Mouse (Mus musculus): ENCODE results near the gene Mfng. TPM values are rescaled to one million over a fixed set of nuclear protein-coding genes. Genes with fewer than 3 reads are reported as not detected.

Mfng gene
- polyA plus RNA-seq, 1 experiment from 2014 or later = 13.7 TPM

- no peaks in the 10 kb centered on the region for H3K27me3 ChIP-seq (replicated peaks; ENCODE audit: control insufficient read depth, insufficient read depth, low read length)
- no peaks in the 10 kb centered on the region for H3K36me3 ChIP-seq (ENCODE audit: control insufficient read depth, insufficient read depth, low read length)
- H3K4me2 ChIP-seq (ENCODE audit: low read depth, low read length) = no peak overlapping the region
- H3K27ac ChIP-seq (replicated peaks; ENCODE audit: low read depth, low read length) = no peak overlapping the region
- 83% methylated on average over 12 of the region's 12 CpGs for WGBS
- H3K9ac ChIP-seq (ENCODE audit: low read depth, low read length) = no peak overlapping the region
- no peaks in the 10 kb centered on the region for H3K4me1 ChIP-seq (ENCODE audit: control insufficient read depth, insufficient read depth, low read length)
- no peaks in the 10 kb centered on the region for H3K9me3 ChIP-seq (ENCODE audit: control insufficient read depth, low read length)
- H3K4me3 ChIP-seq (ENCODE audit: low read depth, low read length) = no peak overlapping the region
- no peak for ATAC-seq (ENCODE audit: low read depth)
- DNase-seq (ENCODE audit: low spot score) = no peak
These were observed 42.8 kb downstream of the Mfng start for GRCm38 (mm10) chr15:78730315-78731049.

GRCm38 (mm10) chr15:78726697-78727096 is 46.6 kb downstream of the Mfng start:
- H3K36me3 ChIP-seq (ENCODE audit: control insufficient read depth, insufficient read depth, low read length) = no peaks in the 10 kb centered on the region
- no peak overlapping the region for H3K4me3 ChIP-seq (ENCODE audit: low read depth, low read length)
- no peak overlapping the region for H3K27ac ChIP-seq (replicated peaks; ENCODE audit: low read depth, low read length)
- H3K9ac ChIP-seq (ENCODE audit: low read depth, low read length) = no peak overlapping the region
- no peaks in the 10 kb centered on the region for H3K9me3 ChIP-seq (ENCODE audit: control insufficient read depth, low read length)
- 63% methylated on average over 7 of the region's 7 CpGs for WGBS
- H3K4me2 ChIP-seq (ENCODE audit: low read depth, low read length) = no peak overlapping the region
- no peaks in the 10 kb centered on the region for H3K4me1 ChIP-seq (ENCODE audit: control insufficient read depth, insufficient read depth, low read length)
- H3K27me3 ChIP-seq (replicated peaks; ENCODE audit: control insufficient read depth, insufficient read depth, low read length) = no peaks in the 10 kb centered on the region
- DNase-seq (ENCODE audit: low spot score) (no peak), ATAC-seq (ENCODE audit: low read depth) (no peak)

GRCm38 (mm10) chr15:78720532-78720931 is 52.7 kb downstream of the Mfng start:
- no peak overlapping the region for H3K27ac ChIP-seq (replicated peaks; ENCODE audit: low read depth, low read length)
- H3K9me3 ChIP-seq (ENCODE audit: control insufficient read depth, low read length) = no peaks in the 10 kb centered on the region
- no peak overlapping the region for H3K9ac ChIP-seq (ENCODE audit: low read depth, low read length)
- no peak for ATAC-seq (ENCODE audit: low read depth)
- WGBS = 72% methylated on average over 7 of the region's 7 CpGs
- peaks cover 5% of the 10 kb centered on the region for H3K4me1 ChIP-seq (ENCODE audit: control insufficient read depth, insufficient read depth, low read length)
- no peak overlapping the region for H3K4me3 ChIP-seq (ENCODE audit: low read depth, low read length)
- DNase-seq (ENCODE audit: low spot score) = no peak
- H3K27me3 ChIP-seq (replicated peaks; ENCODE audit: control insufficient read depth, insufficient read depth, low read length) = peaks cover 51% of the 10 kb centered on the region
- H3K36me3 ChIP-seq (ENCODE audit: control insufficient read depth, insufficient read depth, low read length) = no peaks in the 10 kb centered on the region
- no peak overlapping the region for H3K4me2 ChIP-seq (ENCODE audit: low read depth, low read length)

GRCm38 (mm10) chr15:78720094-78720493 is 53.2 kb downstream of the Mfng start:
- H3K9ac ChIP-seq (ENCODE audit: low read depth, low read length) = no peak overlapping the region
- peaks cover 5% of the 10 kb centered on the region for H3K4me1 ChIP-seq (ENCODE audit: control insufficient read depth, insufficient read depth, low read length)
- WGBS = 1% methylated on average over 16 of the region's 16 CpGs
- no peaks in the 10 kb centered on the region for H3K9me3 ChIP-seq (ENCODE audit: control insufficient read depth, low read length)
- H3K4me3 ChIP-seq (ENCODE audit: low read depth, low read length) = no peak overlapping the region
- no peak overlapping the region for H3K27ac ChIP-seq (replicated peaks; ENCODE audit: low read depth, low read length)
- H3K36me3 ChIP-seq (ENCODE audit: control insufficient read depth, insufficient read depth, low read length) = no peaks in the 10 kb centered on the region
- peaks cover 55% of the 10 kb centered on the region for H3K27me3 ChIP-seq (replicated peaks; ENCODE audit: control insufficient read depth, insufficient read depth, low read length)
- DNase-seq (ENCODE audit: low spot score) (peak; percentile 59), ATAC-seq (ENCODE audit: low read depth) (no peak)
- no peak overlapping the region for H3K4me2 ChIP-seq (ENCODE audit: low read depth, low read length)

- DNase-seq (ENCODE audit: low spot score) (no peak), ATAC-seq (ENCODE audit: low read depth) (no peak)
- Histone ChIP-seq H3K27me3 (replicated peaks; ENCODE audit: control insufficient read depth, insufficient read depth, low read length) (peaks cover 62% of the 10 kb centered on the region), H3K9ac (ENCODE audit: low read depth, low read length) (no peak overlapping the region), H3K36me3 (ENCODE audit: control insufficient read depth, insufficient read depth, low read length) (no peaks in the 10 kb centered on the region), H3K4me2 (ENCODE audit: low read depth, low read length) (peak overlapping the region; percentile 86; the same call in 1 of the 2 replicates), H3K9me3 (ENCODE audit: control insufficient read depth, low read length) (no peaks in the 10 kb centered on the region), H3K4me1 (ENCODE audit: control insufficient read depth, insufficient read depth, low read length) (peaks cover 5% of the 10 kb centered on the region), H3K27ac (replicated peaks; ENCODE audit: low read depth, low read length) (no peak overlapping the region), H3K4me3 (ENCODE audit: low read depth, low read length) (no peak overlapping the region)
- WGBS = 9% methylated on average over 14 of the region's 14 CpGs
These were observed 53.9 kb downstream of the Mfng start for GRCm38 (mm10) chr15:78719416-78719815.

GRCm38 (mm10) chr15:78718290-78719250 is 54.7 kb downstream of the Mfng start, which contains the start of gene Elfn2:
Gene Elfn2 (minus strand): TSS chr15:78718771.
- ATAC-seq (ENCODE audit: low read depth) (no peak), DNase-seq (ENCODE audit: low spot score) (no peak)
- peaks cover 5% of the 10 kb centered on the region for H3K4me1 ChIP-seq (ENCODE audit: control insufficient read depth, insufficient read depth, low read length)
- no peaks in the 10 kb centered on the region for H3K36me3 ChIP-seq (ENCODE audit: control insufficient read depth, insufficient read depth, low read length)
- WGBS = 3% methylated on average over 40 of the region's 89 CpGs
- peaks cover 71% of the 10 kb centered on the region for H3K27me3 ChIP-seq (replicated peaks; ENCODE audit: control insufficient read depth, insufficient read depth, low read length)
- H3K9ac ChIP-seq (ENCODE audit: low read depth, low read length) = peak within 1 kb of the TSS; percentile 58
- no peaks in the 10 kb centered on the region for H3K9me3 ChIP-seq (ENCODE audit: control insufficient read depth, low read length)
- H3K4me3 ChIP-seq (ENCODE audit: low read depth, low read length) = peak within 1 kb of the TSS; percentile 45
- no peak within 1 kb of the TSS for H3K27ac ChIP-seq (replicated peaks; ENCODE audit: low read depth, low read length)
- peak within 1 kb of the TSS; percentile 86 for H3K4me2 ChIP-seq (ENCODE audit: low read depth, low read length)

- no peak overlapping the region for H3K9ac ChIP-seq (ENCODE audit: low read depth, low read length)
- no peak overlapping the region for H3K4me3 ChIP-seq (ENCODE audit: low read depth, low read length)
- WGBS = 57% methylated on average over 13 of the region's 13 CpGs
These were observed 56.3 kb downstream of the Mfng start for GRCm38 (mm10) chr15:78716936-78717335.

GRCm38 (mm10) chr15:78715856-78716255 is 57.4 kb downstream of the Mfng start:
- WGBS = 49% methylated on average over 5 of the region's 5 CpGs
- H3K4me2 ChIP-seq (ENCODE audit: low read depth, low read length) = no peak overlapping the region
- H3K4me3 ChIP-seq (ENCODE audit: low read depth, low read length) = no peak overlapping the region
- H3K4me1 ChIP-seq (ENCODE audit: control insufficient read depth, insufficient read depth, low read length) = peaks cover 5% of the 10 kb centered on the region
- no peak overlapping the region for H3K9ac ChIP-seq (ENCODE audit: low read depth, low read length)
- H3K36me3 ChIP-seq (ENCODE audit: control insufficient read depth, insufficient read depth, low read length) = no peaks in the 10 kb centered on the region
- DNase-seq (ENCODE audit: low spot score) (no peak), ATAC-seq (ENCODE audit: low read depth) (no peak)
- H3K27ac ChIP-seq (replicated peaks; ENCODE audit: low read depth, low read length) = no peak overlapping the region
- peaks cover 95% of the 10 kb centered on the region for H3K27me3 ChIP-seq (replicated peaks; ENCODE audit: control insufficient read depth, insufficient read depth, low read length)
- H3K9me3 ChIP-seq (ENCODE audit: control insufficient read depth, low read length) = no peaks in the 10 kb centered on the region

More at GRCm38 (mm10) chr15:78716936-78717335, 56.3 kb downstream of the Mfng start:
- no peaks in the 10 kb centered on the region for H3K9me3 ChIP-seq (ENCODE audit: control insufficient read depth, low read length)
- H3K27me3 ChIP-seq (replicated peaks; ENCODE audit: control insufficient read depth, insufficient read depth, low read length) = peaks cover 87% of the 10 kb centered on the region
- no peak overlapping the region for H3K4me2 ChIP-seq (ENCODE audit: low read depth, low read length)
- H3K4me1 ChIP-seq (ENCODE audit: control insufficient read depth, insufficient read depth, low read length) = peaks cover 5% of the 10 kb centered on the region
- no peak for DNase-seq (ENCODE audit: low spot score)
- no peaks in the 10 kb centered on the region for H3K36me3 ChIP-seq (ENCODE audit: control insufficient read depth, insufficient read depth, low read length)
- no peak overlapping the region for H3K27ac ChIP-seq (replicated peaks; ENCODE audit: low read depth, low read length)
- ATAC-seq (ENCODE audit: low read depth) = no peak
